ENCODE assay signal across 25 mouse cellular contexts in genomic region chr12:12147847-12148246, GRCm38 (mm10).
DNase-seq lines count a peak whose midpoint lies in the region; ATAC-seq and TF ChIP-seq lines count a peak whose summit lies in the region.
"Had no signal": no experiment of that assay in that cellular context is flagged by ENCODE, and none has a peak within 500 bp of the region (broad histone marks: within the 10 kb centered on the region; RNA-seq: fewer than 3 reads in every experiment).

No protein-coding gene starts in this region.

- no peak for TF ChIP-seq EP300 in stomach, postnatal 0 days (optimal IDR thresholded peaks at IDR 0.05)

- no peak overlapping the region for H3K4me3 ChIP-seq in stomach, postnatal 0 days (ENCODE audit: low read depth, low read length)
- H3K4me3 ChIP-seq in forebrain, embryonic 14.5 days (ENCODE audit: low read depth, low read length): no peak overlapping the region
- H3K4me3 ChIP-seq: embryonic facial prominence, embryonic 12.5 days; embryonic facial prominence, embryonic 15.5 days; heart, embryonic 12.5 days; heart, embryonic 15.5 days; hindbrain, embryonic 12.5 days; hindbrain, embryonic 15.5 days had no signal

- H3K4me1 ChIP-seq in stomach, postnatal 0 days (replicated peaks; ENCODE audit: control insufficient read depth, insufficient read depth): no peaks in the 10 kb centered on the region
- no peaks in the 10 kb centered on the region for H3K4me1 ChIP-seq in forebrain, embryonic 14.5 days (ENCODE audit: control insufficient read depth, insufficient read depth, low read length)
- H3K4me1 ChIP-seq: embryonic facial prominence, embryonic 12.5 days; embryonic facial prominence, embryonic 15.5 days; heart, embryonic 12.5 days; heart, embryonic 15.5 days; hindbrain, embryonic 12.5 days had no signal

- intact Hi-C loops in heart, postnatal 14 days (cut with DNase I): loop anchor here (5.0 to 10.0 kb wide), 2 partner anchors 796 to 953 kb away; no protein-coding TSS in a partner anchor

- WGBS in stomach, postnatal 0 days: 74% methylated on average over 3 of the region's 3 CpGs
- WGBS in forebrain, embryonic 14.5 days: 87% methylated on average over 3 of the region's 3 CpGs

- H3K27me3 ChIP-seq in splenic B cell, adult 2 months (ENCODE audit: control insufficient read depth, insufficient read depth, low read length, poor library complexity, severe bottlenecking): no peaks in the 10 kb centered on the region
- no peaks in the 10 kb centered on the region for H3K27me3 ChIP-seq in stomach, postnatal 0 days (ENCODE audit: control insufficient read depth, insufficient read depth, low read length)
- H3K27me3 ChIP-seq in forebrain, embryonic 14.5 days (replicated peaks; ENCODE audit: control insufficient read depth, insufficient read depth, low read length): no peaks in the 10 kb centered on the region
- H3K27me3 ChIP-seq: embryonic facial prominence, embryonic 12.5 days; embryonic facial prominence, embryonic 15.5 days; heart, embryonic 12.5 days; heart, embryonic 15.5 days; hindbrain, embryonic 12.5 days; hindbrain, embryonic 15.5 days had no signal

- no peak overlapping the region for H3K4me2 ChIP-seq in stomach, postnatal 0 days (replicated peaks; ENCODE audit: low read depth)
- H3K4me2 ChIP-seq in forebrain, embryonic 14.5 days (ENCODE audit: low read length): no peak overlapping the region
- H3K4me2 ChIP-seq: embryonic facial prominence, embryonic 12.5 days; embryonic facial prominence, embryonic 15.5 days; heart, embryonic 12.5 days; heart, embryonic 15.5 days; hindbrain, embryonic 12.5 days; hindbrain, embryonic 15.5 days had no signal

- H3K9ac ChIP-seq in stomach, postnatal 0 days (ENCODE audit: low read length): no peak overlapping the region
- no peak overlapping the region for H3K9ac ChIP-seq in forebrain, embryonic 14.5 days (ENCODE audit: low read length)
- H3K9ac ChIP-seq: embryonic facial prominence, embryonic 12.5 days; embryonic facial prominence, embryonic 15.5 days; heart, embryonic 12.5 days; heart, embryonic 15.5 days; hindbrain, embryonic 12.5 days; hindbrain, embryonic 15.5 days had no signal

- no peak overlapping the region for H3K27ac ChIP-seq in stomach, postnatal 0 days (replicated peaks)
- no peak overlapping the region for H3K27ac ChIP-seq in forebrain, embryonic 14.5 days (ENCODE audit: low read depth, low read length)
- H3K27ac ChIP-seq: embryonic facial prominence, embryonic 12.5 days; embryonic facial prominence, embryonic 15.5 days; heart, embryonic 15.5 days; hindbrain, embryonic 12.5 days; hindbrain, embryonic 15.5 days had no signal

- no peaks in the 10 kb centered on the region for H3K36me3 ChIP-seq in splenic B cell, adult 2 months (ENCODE audit: control insufficient read depth, insufficient read depth, low read length, poor library complexity, severe bottlenecking)
- no peaks in the 10 kb centered on the region for H3K36me3 ChIP-seq in stomach, postnatal 0 days (ENCODE audit: control insufficient read depth, insufficient read depth, low read length)
- no peaks in the 10 kb centered on the region for H3K36me3 ChIP-seq in forebrain, embryonic 14.5 days (ENCODE audit: control insufficient read depth, insufficient read depth, low read length)
- H3K36me3 ChIP-seq: embryonic facial prominence, embryonic 12.5 days; embryonic facial prominence, embryonic 15.5 days; G1E; heart, embryonic 12.5 days; heart, embryonic 15.5 days; hindbrain, embryonic 12.5 days; hindbrain, embryonic 15.5 days had no signal

- DNase-seq in B cell, adult 2 months: peak; percentile 9 to 21
- DNase-seq in splenic B cell, adult 2 months (ENCODE audit: low read depth, low spot score): peak; percentile 53
- no peak for DNase-seq in heart, postnatal 14 days
- no peak for DNase-seq in stomach, postnatal 0 days (ENCODE audit: low spot score)
- no peak for DNase-seq in forebrain, embryonic 14.5 days (ENCODE audit: low spot score)
- DNase-seq: adrenal gland, adult 2 months; adrenal gland, postnatal 14 days; cerebellum, adult 11 months; cerebellum, adult 2 months; cerebellum, adult 9-11 months; cerebellum, postnatal 36 days; gastrocnemius, postnatal 10 days; gastrocnemius, postnatal 36 days; heart, postnatal 10 days; heart, postnatal 4 days had no signal

- ATAC-seq in common myeloid progenitor, adult 5-6 weeks (replicated peaks; ENCODE audit: low read depth, poor library complexity, severe bottlenecking): peak; percentile 91
- ATAC-seq in megakaryocyte, adult 5-6 weeks (ENCODE audit: poor library complexity, severe bottlenecking): peak; percentile 96
- no peak for ATAC-seq in stomach, postnatal 0 days (ENCODE audit: low FRiP score, low TSS enrichment)
- ATAC-seq in forebrain, embryonic 14.5 days: no peak
- ATAC-seq: intestine, postnatal 0 days had no signal

- TF ChIP-seq CTCF in stomach, postnatal 0 days (IDR thresholded peaks at IDR 0.05; ENCODE audit: low read depth): no peak

- H3K9me3 ChIP-seq in stomach, postnatal 0 days (ENCODE audit: control insufficient read depth, low read length): no peaks in the 10 kb centered on the region
- H3K9me3 ChIP-seq in forebrain, embryonic 14.5 days (replicated peaks; ENCODE audit: control insufficient read depth, low read length): no peaks in the 10 kb centered on the region
- H3K9me3 ChIP-seq: embryonic facial prominence, embryonic 12.5 days; embryonic facial prominence, embryonic 15.5 days; heart, embryonic 12.5 days; heart, embryonic 15.5 days; hindbrain, embryonic 12.5 days; hindbrain, embryonic 15.5 days had no signal

Comparison
In these comparisons a context has a peak if more than half of its experiments do, and no peak if none do; other contexts are left out.
1. DNase-seq: peak in B cell, adult 2 months (2 of 2) and splenic B cell, adult 2 months (single experiment); none in heart, postnatal 14 days (0 of 2), stomach, postnatal 0 days (single experiment) and forebrain, embryonic 14.5 days (single experiment).
2. ATAC-seq: peak in common myeloid progenitor, adult 5-6 weeks (single experiment) and megakaryocyte, adult 5-6 weeks (single experiment); none in stomach, postnatal 0 days (single experiment) and forebrain, embryonic 14.5 days (single experiment).